Mouse (Mus musculus) limb, embryonic 13.5 days (tissue): ENCODE data around the gene Kbtbd4. TPM values are rescaled to one million over a fixed set of nuclear protein-coding genes. Genes with fewer than 3 reads are reported as not detected.

ENCODE experiments used
- ATAC-seq: fragments of 200-750 bp; cut with Nextera tagmentation; 2 replicates; pipeline ENCODE4 v1.8.0; 2017; ENCODE audit warnings: low read depth, moderate number of reproducible peaks, moderate TSS enrichment; ENCODE audit not compliant: low FRiP score
- H3K27ac ChIP-seq: fragments of 300-500 bp; sonication (generic); 2 replicates; pipeline ENCODE4 v1.5.1; 2015; ENCODE audit warnings: inconsistent platforms, mild to moderate bottlenecking, moderate library complexity
- H3K27me3 ChIP-seq: fragments of 300-500 bp; sonication (generic); 2 replicates; pipeline ENCODE4 v1.6.1; 2015; ENCODE audit warnings: mild to moderate bottlenecking, inconsistent platforms
- H3K36me3 ChIP-seq: fragments of 300-500 bp; sonication (generic); 2 replicates; pipeline ENCODE4 v1.6.1; 2015; ENCODE audit warnings: inconsistent platforms, mild to moderate bottlenecking, moderate library complexity
- H3K4me1 ChIP-seq: fragments of 300-500 bp; sonication (generic); 2 replicates; pipeline ENCODE4 v1.6.1; 2015; ENCODE audit warnings: inconsistent platforms
- H3K4me2 ChIP-seq: fragments of 300-500 bp; sonication (generic); replicated peaks from 2 replicates; pipeline ENCODE4 v1.6.1; 2015; ENCODE audit warnings: inconsistent platforms, mild to moderate bottlenecking, moderate library complexity
- H3K4me3 ChIP-seq: fragments of 300-500 bp; sonication (generic); 2 replicates; pipeline ENCODE4 v1.5.1; 2015; ENCODE audit warnings: moderate library complexity, mild to moderate bottlenecking, inconsistent platforms
- H3K9ac ChIP-seq: fragments of 300-500 bp; sonication (generic); 2 replicates; pipeline ENCODE4 v1.6.1; 2015; ENCODE audit warnings: mild to moderate bottlenecking, inconsistent platforms
- H3K9me3 ChIP-seq: fragments of 300-500 bp; sonication (generic); 2 replicates; pipeline ENCODE4 v1.6.1; 2016; ENCODE audit warnings: inconsistent platforms
- WGBS: fragments of 180-500 bp; shearing (Covaris S2); methylation state at CpG from one replicate; pipeline ENCODE4 v1.1.7; 2015; 5-methylcytosine and 5-hydroxymethylcytosine counted together
- polyA plus RNA-seq: library from polyadenylated mRNA; unstranded; fragments of >200 nt; fragmentation: Nextera tagmentation; extraction: Ambion mirVana; gene quantifications from 2 replicates; pipeline ENCODE4 v1.2.1, GENCODE M21; 2015

The Kbtbd4 gene
- polyA plus RNA-seq: 46.0 and 49.2 TPM in 2 replicates

DNA sequence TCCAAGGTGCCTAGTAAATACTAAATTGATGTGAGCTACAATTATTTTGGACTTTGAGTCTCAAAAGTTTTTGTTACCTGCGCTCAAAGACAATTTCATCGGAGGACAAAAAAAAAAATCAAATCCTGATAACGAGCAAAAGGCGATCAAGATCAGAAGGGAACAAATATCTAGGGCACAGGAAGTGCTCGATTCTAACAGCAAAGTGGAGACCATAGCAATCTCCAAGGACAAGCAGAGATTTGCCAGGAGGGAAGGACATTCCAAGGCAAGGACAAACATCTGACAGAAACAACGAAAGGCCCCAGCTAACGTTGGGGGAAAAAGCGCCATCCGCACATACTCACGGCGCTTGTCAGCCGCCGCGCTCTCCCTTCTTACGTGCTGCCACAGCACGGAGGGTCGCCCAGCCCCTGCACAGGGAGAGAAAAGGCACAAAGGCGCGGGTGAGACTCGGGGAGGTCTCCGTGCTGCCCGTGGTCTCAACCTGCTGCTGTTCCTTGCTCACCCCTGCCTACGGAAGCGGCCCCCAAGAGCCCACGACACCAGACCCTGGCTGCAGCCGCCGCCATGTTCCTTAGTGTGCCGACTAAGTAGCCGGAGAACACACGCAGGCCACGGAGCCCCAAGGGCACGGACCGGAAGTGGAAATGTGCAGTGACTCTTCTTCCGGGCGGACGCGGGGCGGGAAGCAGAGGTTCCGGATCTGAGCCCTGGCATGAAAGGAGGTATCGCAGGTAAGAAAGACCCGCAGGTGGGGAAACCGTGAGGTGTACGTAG lies at the start of gene Kbtbd4, which contains the start of gene Ndufs3:
Kbtbd4 (plus strand) TSS at position 665 of the 780 bp plus-strand sequence.
Ndufs3 (minus strand) TSS at position 752 of the 780 bp plus-strand sequence.
- H3K4me3 ChIP-seq: peak within 1 kb of the TSS; percentile 85
- peak within 1 kb of the TSS; percentile 93 for H3K9ac ChIP-seq
- peak; percentile 95 for ATAC-seq
- H3K36me3 ChIP-seq: peaks cover 59% of the 10 kb centered on the region
- peak within 1 kb of the TSS; percentile 91 for H3K27ac ChIP-seq
- H3K27me3 ChIP-seq: no peaks in the 10 kb centered on the region
- no peaks in the 10 kb centered on the region for H3K9me3 ChIP-seq
- under 1% methylated on average over 43 of the region's 43 CpGs for WGBS
- H3K4me1 ChIP-seq: peaks cover 30% of the 10 kb centered on the region
- H3K4me2 ChIP-seq: peak within 1 kb of the TSS; percentile 80

DNA sequence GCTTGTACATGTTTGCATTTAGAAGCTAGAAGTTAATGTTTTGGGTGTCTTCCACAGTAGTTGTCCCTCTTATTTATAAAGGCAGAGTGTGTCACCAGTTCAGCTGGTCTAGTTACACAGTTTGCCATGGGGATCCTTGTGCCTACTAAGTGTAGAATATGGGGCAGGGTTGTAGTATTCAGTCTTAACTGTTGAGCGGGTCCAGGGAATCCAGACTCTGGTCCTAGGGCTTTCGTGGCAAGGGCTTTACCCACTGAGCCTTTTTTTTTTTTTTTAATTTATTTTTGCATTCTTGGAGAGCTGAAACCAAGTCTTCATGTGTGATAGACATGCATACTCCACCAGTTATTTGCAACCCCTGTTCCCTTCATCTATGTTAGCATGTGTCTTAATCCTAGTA lies 43.1 kb upstream of the Kbtbd4 start:
- ATAC-seq: no peak
- Histone ChIP-seq H3K4me1 (no peaks in the 10 kb centered on the region), H3K9ac (no peak overlapping the region), H3K27ac (no peak overlapping the region), H3K4me3 (no peak overlapping the region), H3K9me3 (no peaks in the 10 kb centered on the region), H3K27me3 (no peaks in the 10 kb centered on the region), H3K36me3 (peaks cover 86% of the 10 kb centered on the region), H3K4me2 (no peak overlapping the region)
- WGBS: 100% methylated on average over 2 of the region's 2 CpGs

DNA sequence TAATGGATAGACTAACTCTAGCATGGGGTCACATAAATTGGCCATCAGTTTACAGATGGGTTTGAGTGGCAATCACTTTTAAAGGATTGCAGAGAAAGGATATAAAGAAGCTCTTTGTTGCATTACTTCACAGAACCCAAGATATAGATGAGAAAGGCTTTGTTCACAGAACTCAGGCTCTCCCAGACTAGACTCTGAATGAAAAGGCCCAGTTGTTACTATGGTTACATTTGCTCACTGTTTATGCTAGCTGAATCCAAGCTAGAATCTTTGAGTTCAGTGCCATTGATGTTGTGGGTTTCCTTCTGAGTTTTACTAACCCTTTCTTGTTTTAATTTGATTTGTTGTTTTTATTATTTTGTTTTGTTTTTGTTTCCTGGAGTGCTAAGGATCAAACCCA lies 40.4 kb upstream of the Kbtbd4 start:
- Histone ChIP-seq H3K4me1 (no peaks in the 10 kb centered on the region), H3K9ac (no peak overlapping the region), H3K27me3 (no peaks in the 10 kb centered on the region), H3K36me3 (peaks cover 76% of the 10 kb centered on the region), H3K9me3 (no peaks in the 10 kb centered on the region), H3K4me2 (no peak overlapping the region), H3K27ac (no peak overlapping the region), H3K4me3 (no peak overlapping the region)
- ATAC-seq: no peak

DNA sequence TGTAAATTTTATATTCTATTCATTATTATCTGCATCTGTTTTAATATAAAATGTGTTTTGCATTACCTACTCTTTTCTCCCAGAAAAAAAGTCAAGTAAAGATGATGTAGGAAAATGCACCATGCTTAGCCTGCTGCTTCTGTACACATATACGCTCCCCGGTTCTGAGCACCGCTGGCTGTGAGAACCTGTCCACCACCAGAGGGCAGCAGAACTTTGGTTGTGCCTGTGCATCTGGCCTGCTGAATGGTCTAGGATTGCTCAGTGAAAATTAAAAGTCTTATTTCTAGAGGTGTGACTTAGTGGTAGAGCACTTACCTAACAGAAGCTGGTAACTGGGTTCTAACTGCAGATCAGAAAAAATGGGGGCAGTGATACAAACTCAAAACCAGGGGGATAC lies 38.0 kb upstream of the Kbtbd4 start:
- WGBS: 34% methylated on average over 3 of the region's 3 CpGs
- peaks cover 56% of the 10 kb centered on the region for H3K36me3 ChIP-seq

DNA sequence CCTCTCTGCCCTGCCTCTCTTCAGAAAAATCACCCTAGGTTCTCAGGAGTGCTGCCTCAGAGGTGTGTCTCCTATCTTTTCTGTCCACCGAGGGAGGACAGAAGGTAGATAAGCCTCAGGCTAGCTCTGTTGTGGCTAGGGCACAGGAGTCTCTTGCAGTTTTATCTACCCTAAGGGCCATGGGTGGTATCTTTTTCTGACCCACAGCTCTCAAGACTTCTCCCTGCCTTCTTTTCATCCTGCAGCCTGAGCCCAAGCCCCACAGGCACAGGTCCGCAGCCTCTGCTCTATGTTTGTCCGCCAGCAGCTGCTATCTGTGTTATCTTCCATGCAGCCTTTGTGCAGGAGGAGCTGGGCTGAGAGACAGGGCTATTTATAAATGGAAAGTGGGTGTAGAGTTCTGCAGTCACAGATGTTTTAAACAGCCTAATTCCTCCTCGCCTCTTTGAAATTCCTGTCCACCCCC lies 34.4 kb upstream of the Kbtbd4 start:
- Histone ChIP-seq H3K27ac (no peak overlapping the region; the same call in 1 of the 2 replicates), H3K36me3 (peaks cover 24% of the 10 kb centered on the region), H3K4me3 (no peak overlapping the region), H3K27me3 (no peaks in the 10 kb centered on the region), H3K4me2 (no peak overlapping the region), H3K9ac (no peak overlapping the region), H3K4me1 (no peaks in the 10 kb centered on the region), H3K9me3 (peaks cover 4% of the 10 kb centered on the region; the same call in 1 of the 2 replicates)
- peak; percentile 29; the same call in 1 of the 2 replicates for ATAC-seq
- WGBS: 45% methylated on average over 4 of the region's 4 CpGs

More for the DNA sequence above, 38.0 kb upstream of the Kbtbd4 start:
- ATAC-seq: peak; percentile 84
- Histone ChIP-seq H3K9ac (no peak overlapping the region), H3K4me1 (no peaks in the 10 kb centered on the region), H3K4me2 (no peak overlapping the region), H3K9me3 (no peaks in the 10 kb centered on the region), H3K4me3 (no peak overlapping the region), H3K27me3 (no peaks in the 10 kb centered on the region), H3K27ac (no peak overlapping the region)

DNA sequence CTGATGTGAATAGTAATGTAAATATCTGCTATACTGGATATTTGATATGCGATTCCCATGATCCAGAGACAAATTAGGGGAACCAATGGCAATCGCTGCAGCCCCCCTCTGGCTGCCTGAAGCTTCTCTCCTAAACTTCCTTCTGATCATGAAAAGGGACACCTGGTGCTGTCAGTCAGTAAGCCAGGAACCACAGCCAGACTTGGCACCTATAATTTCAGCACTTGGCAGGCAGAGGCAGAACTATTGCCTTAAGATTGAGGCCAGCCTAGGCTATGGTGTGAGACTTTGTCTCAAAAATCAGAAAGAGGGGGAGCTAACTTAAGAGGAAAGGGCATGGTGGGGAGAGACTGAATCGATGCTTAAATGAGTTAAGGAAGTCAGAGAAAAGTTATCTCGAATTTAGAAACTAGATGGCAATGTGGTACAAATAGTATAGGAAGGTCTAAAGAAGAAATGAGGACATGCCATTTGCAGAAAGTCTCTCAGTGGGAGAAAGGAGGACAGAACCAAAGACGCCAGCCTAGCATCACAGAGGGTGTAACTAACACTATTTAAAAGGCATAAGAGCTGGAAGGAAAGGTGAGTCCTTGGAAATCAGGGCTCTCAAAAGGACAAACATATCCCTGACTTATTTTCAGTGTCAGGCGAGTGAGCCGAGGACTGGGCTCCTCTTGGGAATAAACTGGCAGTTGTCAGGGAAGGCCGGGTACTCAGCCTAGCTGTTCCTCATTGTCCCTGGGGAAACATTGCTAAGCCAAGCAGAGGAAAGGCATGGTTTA lies 33.2 kb upstream of the Kbtbd4 start:
- Histone ChIP-seq H3K27ac (no peak overlapping the region), H3K4me1 (no peaks in the 10 kb centered on the region), H3K27me3 (no peaks in the 10 kb centered on the region), H3K4me2 (no peak overlapping the region), H3K4me3 (no peak overlapping the region), H3K36me3 (peaks cover 13% of the 10 kb centered on the region), H3K9me3 (peaks cover 4% of the 10 kb centered on the region; the same call in 1 of the 2 replicates), H3K9ac (no peak overlapping the region)
- no peak for ATAC-seq
- WGBS: 69% methylated on average over 8 of the region's 8 CpGs

DNA sequence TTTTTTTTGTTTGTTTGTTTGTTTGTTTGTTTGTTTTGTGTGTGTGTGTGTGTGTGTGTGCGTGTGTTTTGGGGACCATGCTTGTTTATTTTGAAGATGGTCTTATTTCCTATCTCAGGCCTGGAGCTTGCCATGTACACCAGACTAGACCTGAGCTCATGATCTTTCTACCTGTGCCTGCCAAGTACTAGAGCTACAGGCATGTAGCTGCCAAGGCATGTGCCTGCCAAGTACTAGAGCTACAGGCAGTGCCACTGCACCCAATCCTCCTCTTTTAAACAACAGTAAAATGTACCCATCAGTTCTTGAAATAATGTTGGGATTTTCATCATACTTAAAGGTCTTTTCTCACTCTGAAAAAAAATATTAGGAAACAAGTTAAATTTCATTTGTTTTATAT lies 30.5 kb upstream of the Kbtbd4 start:
- H3K4me3 ChIP-seq: no peak overlapping the region
- WGBS: 83% methylated on average over 1 of the region's 1 CpGs
- no peak for ATAC-seq
- no peaks in the 10 kb centered on the region for H3K4me1 ChIP-seq
- H3K9ac ChIP-seq: no peak overlapping the region
- no peak overlapping the region for H3K4me2 ChIP-seq
- peaks cover under 1% of the 10 kb centered on the region; the same call in 1 of the 2 replicates for H3K36me3 ChIP-seq
- H3K27ac ChIP-seq: no peak overlapping the region
- H3K9me3 ChIP-seq: peaks cover 4% of the 10 kb centered on the region; the same call in 1 of the 2 replicates
- no peaks in the 10 kb centered on the region for H3K27me3 ChIP-seq

DNA sequence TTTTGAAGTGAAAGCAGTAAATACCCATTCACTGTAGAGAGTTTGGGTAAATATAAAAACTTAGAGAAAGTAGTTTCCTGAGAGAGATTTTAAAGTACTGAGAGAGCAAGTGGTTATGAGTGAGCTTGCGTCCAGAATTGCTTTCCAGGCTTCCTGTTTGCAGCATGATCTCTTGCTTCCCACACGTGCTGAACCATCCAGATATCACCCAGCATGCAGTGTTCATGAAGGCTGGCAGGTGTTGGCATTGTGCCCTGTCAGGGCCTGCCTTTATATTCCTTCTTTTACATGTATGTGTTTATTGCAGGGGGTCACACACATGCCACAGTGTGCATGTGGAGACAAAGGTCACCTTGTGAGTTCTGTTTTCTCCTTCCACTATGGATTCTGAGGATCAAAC lies 29.3 kb upstream of the Kbtbd4 start:
- Histone ChIP-seq H3K4me1 (no peaks in the 10 kb centered on the region), H3K36me3 (no peaks in the 10 kb centered on the region), H3K9me3 (peaks cover 4% of the 10 kb centered on the region; the same call in 1 of the 2 replicates), H3K4me2 (no peak overlapping the region), H3K27me3 (peaks cover 4% of the 10 kb centered on the region), H3K4me3 (no peak overlapping the region), H3K27ac (no peak overlapping the region), H3K9ac (no peak overlapping the region)
- 48% methylated on average over 2 of the region's 2 CpGs for WGBS
- no peak for ATAC-seq

DNA sequence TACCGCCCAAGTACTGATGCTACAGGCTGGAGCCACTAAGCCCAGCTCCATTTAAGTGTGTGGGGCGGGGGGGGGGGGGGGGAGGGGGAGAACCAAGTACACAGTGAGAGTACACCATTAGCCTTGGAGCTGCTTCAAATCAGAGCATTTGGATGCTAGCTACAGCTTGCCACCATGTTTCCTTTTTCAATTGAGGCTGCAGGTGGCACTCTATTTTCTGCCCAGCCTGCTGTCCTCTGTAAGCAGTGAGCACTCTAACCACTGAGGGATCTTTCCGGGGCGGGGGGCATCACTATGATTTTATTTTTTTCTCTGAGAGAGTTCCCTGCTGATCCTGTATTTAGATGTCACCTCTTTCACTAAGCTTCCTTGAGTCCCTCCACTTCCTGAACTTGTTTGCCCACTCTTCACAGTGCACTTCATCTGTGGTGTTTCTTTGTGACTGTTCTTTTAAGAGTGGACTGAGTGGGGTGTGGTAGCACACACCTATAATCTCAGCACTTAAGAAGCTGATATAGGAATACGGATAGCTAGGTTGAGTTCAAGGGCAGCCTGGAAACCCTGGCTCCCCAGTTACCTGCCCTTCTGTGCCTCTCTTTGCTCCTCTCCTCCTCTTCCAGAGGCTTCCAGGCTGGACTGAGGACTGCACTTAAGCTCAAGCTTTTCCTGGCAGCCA lies 26.8 kb upstream of the Kbtbd4 start:
- Histone ChIP-seq H3K9me3 (peaks cover 2% of the 10 kb centered on the region; the same call in 1 of the 2 replicates), H3K4me3 (no peak overlapping the region), H3K4me1 (no peaks in the 10 kb centered on the region), H3K27ac (no peak overlapping the region), H3K4me2 (no peak overlapping the region), H3K27me3 (peaks cover 7% of the 10 kb centered on the region), H3K9ac (no peak overlapping the region), H3K36me3 (no peaks in the 10 kb centered on the region)
- 66% methylated on average over 5 of the region's 5 CpGs for WGBS
- no peak for ATAC-seq

DNA sequence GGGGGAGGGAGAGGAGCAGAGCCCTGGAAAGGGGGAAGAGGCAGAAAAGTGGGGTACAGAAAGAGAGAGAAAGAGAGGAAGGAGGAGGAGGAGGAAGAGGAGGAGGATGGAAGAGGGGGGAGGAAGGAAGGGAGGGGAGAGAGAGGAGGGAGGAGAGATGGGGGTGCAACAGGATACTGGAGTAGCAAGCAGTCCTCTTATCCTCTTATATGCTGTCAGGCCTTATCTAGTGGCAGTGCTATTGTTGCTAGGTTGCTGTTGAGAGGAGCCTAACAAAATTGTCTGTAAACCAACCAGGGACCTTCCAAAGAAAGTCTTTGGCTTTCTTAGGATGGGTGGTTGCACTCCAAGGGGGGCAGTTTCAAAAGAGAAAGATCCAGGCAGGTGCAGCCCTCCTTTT lies 25.1 kb upstream of the Kbtbd4 start:
- Histone ChIP-seq H3K4me3 (no peak overlapping the region), H3K27ac (no peak overlapping the region), H3K36me3 (no peaks in the 10 kb centered on the region), H3K4me2 (no peak overlapping the region), H3K27me3 (peaks cover 13% of the 10 kb centered on the region), H3K9me3 (no peaks in the 10 kb centered on the region), H3K9ac (no peak overlapping the region), H3K4me1 (no peaks in the 10 kb centered on the region)
- no peak for ATAC-seq

DNA sequence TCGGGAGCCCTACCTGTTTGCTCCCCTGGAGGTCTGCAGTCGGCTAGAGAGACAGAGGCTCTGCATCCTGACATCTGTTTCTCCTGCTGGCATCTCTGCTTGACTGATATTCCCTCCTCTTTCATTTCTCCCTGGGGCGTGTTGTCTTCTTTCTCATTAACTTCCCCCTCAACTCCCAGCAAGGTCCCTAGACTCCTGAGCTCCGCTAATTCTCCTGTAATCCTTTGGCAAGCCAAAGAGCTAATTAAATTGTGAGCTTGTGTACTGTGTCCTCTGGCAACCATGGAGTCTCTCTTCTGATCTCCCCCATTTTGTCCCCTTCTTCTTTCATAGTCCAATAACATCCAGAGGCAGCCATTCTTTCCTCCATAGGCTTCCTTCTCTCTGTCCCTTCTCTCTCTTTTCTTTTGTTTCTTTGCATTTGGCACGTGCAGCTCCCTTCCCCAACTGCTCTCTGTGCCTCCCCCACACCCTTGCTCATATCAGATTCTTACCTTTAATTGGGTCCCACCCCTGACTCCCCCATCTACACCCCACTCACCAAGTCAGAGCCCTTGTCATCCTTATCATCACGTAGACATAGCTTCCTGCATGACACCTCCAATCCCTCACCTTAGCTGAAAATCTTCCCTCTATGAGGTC lies 24.3 kb upstream of the Kbtbd4 start:
- ATAC-seq: no peak
- H3K4me1 ChIP-seq: peaks cover 8% of the 10 kb centered on the region
- no peak overlapping the region for H3K9ac ChIP-seq
- peaks cover 22% of the 10 kb centered on the region for H3K27me3 ChIP-seq
- WGBS: 23% methylated on average over 6 of the region's 6 CpGs
- H3K9me3 ChIP-seq: no peaks in the 10 kb centered on the region
- H3K36me3 ChIP-seq: no peaks in the 10 kb centered on the region
- no peak overlapping the region for H3K4me3 ChIP-seq
- H3K27ac ChIP-seq: no peak overlapping the region
- H3K4me2 ChIP-seq: no peak overlapping the region
